Mouse (Mus musculus): ENCODE data around the gene Rps6ka2. TPM values are rescaled to one million over a fixed set of nuclear protein-coding genes. Genes with fewer than 3 reads are reported as not detected.
"Not testable (repeated sequence)": the region's sequence is repeated elsewhere in the genome, so short reads cannot be mapped to it uniquely, and the experiment has no call there.

Gene Rps6ka2
- total RNA-seq, 2 experiments from 2014 or later, result 4.6 to 10.2 TPM

DNA sequence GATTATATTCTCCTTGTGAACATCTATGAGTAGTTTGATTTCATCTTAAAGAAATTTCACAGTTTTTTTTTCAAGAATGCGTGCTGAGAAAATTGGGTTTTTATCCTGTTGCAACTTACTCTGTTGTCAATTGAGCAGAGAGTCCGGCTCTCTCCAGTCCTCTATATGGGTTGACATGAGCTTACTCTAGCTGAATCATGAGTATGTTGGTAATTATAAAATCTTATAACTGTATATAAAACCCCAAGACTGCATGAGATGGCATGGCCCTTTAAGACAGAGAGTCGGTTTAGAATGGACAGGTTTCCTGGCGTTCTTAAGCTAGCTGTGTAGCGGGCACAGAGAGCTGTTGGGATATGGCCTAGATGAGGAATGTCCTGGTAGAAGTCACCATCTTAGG, 154.4 kb downstream of the Rps6ka2 start, which contains the start of gene Tcp10a:
TSS of gene Tcp10a (plus strand) at position 301 of the 400 bp plus-strand sequence.
- not testable (repeated sequence) for ATAC-seq (replicated peaks; ENCODE audit: low FRiP score, poor library complexity, severe bottlenecking)

DNA sequence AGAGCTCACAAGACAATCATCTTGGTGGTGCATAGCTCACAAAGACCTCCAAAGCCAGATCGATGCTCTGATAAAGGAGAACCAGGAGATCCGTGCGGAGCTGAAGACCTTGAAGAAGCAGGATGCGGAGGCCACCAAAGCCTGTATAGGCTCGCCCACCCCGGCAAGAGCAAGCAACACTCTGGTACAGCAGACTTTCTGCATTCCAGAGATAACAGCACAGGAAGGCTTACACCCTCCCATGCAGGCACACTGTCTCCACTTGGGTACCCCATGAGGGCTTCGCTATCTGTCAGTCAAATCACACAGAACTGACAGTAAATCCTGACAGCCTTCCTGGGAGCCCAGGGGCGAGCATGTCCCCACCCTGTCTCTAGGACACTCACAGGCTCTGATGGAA, 156.5 kb downstream of the Rps6ka2 start:
- not testable (repeated sequence) for ATAC-seq (replicated peaks; ENCODE audit: low FRiP score, poor library complexity, severe bottlenecking)

DNA sequence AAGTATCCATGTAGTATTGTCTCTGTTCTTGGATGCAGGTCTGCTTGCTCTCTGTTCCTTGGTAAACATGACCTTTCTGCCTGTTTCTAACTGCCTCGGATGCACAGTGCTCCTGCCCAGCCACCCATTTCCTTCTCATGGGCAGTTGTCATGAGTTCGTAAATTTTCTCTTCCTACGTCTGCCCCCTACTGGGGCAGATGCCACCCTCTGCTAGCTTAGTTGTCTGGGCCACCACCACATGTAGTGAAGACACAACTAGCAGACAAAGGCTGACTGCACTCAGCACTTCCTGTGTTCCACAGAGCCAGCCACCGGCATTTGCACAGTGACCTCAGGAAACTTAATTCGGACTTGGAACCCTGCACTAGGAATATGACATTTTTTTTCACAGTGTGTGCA, 162.8 kb downstream of the Rps6ka2 start:
- ATAC-seq (replicated peaks; ENCODE audit: low FRiP score, poor library complexity, severe bottlenecking), result not testable (repeated sequence)

DNA sequence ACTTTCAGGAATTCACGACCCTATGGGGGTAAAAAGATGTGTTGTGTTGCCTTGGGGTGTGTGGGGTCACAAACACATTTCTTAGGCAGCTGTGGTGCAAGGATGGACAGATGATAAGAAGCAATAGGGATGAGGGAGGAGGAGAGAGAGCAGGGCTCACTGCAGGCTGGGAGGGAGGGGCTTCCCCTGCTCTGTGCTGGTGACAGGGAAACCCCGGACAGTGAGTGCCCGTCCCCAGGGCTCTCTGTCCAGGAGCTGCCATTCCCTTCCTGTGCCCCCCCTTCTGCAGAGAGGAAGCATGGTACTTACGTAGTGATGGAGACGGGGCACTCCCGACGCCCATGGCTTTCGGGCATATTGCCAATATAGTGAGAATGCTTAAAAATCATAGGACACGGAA, 167.5 kb downstream of the Rps6ka2 start:
- ATAC-seq (replicated peaks; ENCODE audit: low FRiP score, poor library complexity, severe bottlenecking), result not testable (repeated sequence)

DNA sequence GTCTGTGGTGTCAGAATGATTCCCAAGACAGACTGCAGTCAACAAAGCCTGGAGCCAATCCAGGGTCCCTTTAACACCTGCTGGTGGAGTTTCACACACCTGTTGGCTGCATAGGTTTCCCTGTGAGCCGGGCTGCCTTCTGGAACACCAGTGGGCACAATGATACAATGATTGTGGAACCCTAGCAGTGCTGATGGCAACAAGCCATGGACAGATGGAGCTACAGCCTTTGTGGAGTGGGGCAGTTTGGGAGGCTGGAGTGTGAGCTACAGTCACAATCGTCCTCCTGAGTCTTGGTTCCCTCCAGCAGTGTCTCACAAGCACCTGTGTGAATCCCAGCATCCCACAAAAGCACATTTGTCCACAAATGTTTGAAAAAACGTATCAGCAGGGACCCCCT, 178.8 kb downstream of the Rps6ka2 start:
- not testable (repeated sequence) for ATAC-seq (replicated peaks; ENCODE audit: low FRiP score, poor library complexity, severe bottlenecking)

DNA sequence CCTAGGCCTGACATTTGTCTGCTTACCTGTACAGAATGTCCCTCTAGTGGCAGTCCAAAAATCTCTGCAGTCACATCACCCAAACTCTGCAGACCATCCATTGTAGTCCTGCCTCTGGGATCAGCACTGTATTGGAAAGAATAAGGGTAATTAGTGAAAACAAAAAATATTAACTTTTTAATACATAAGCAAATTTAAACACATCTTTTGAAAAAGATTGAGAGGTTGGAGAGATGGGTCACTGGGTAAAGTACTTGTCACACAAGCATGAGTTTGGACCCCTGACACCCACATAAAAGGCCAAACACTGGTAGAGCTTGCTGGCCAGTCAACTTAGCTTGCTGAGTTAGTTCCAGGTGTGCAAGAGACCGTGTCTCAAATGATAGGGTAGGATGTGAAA, 182.7 kb downstream of the Rps6ka2 start, which contains the start of gene Ttll2:
TSS of gene Ttll2 (minus strand) at position 101 of the 400 bp plus-strand sequence.
- not testable (repeated sequence) for ATAC-seq (replicated peaks; ENCODE audit: low FRiP score, poor library complexity, severe bottlenecking)

Other genes starting within 250 kb of the Rps6ka2 start
- 6.3 and 16.7 TPM in 2 replicates for gene Rsph3b, start 221.4 kb upstream of the Rps6ka2 start, total RNA-seq (2015; ENCODE audit: low replicate concordance)
- 8.5 and 13.5 TPM in 2 replicates for gene Rsph3b, start 221.4 kb upstream of the Rps6ka2 start, total RNA-seq (2017; ENCODE audit: low replicate concordance)
- 10.2 and 20.2 TPM in 2 replicates for gene Tagap1, start 209.0 kb upstream of the Rps6ka2 start, total RNA-seq (2015; ENCODE audit: low replicate concordance)
- gene Tagap1, start 209.0 kb upstream of the Rps6ka2 start, total RNA-seq (2017; ENCODE audit: low replicate concordance), result 6.7 and 8.8 TPM in 2 replicates
- gene Rnaset2b, start 199.5 kb upstream of the Rps6ka2 start, total RNA-seq (2015; ENCODE audit: low replicate concordance), result 205 and 213 TPM in 2 replicates
- gene Rnaset2b, start 199.5 kb upstream of the Rps6ka2 start, total RNA-seq (2017; ENCODE audit: low replicate concordance), result 125 and 190 TPM in 2 replicates
- not detected in 2 replicates for gene Gm49721, start 191.2 kb upstream of the Rps6ka2 start, total RNA-seq (2015; ENCODE audit: low replicate concordance)
- not detected in 2 replicates for gene Gm49721, start 191.2 kb upstream of the Rps6ka2 start, total RNA-seq (2017; ENCODE audit: low replicate concordance)
- not detected in 2 replicates for gene Gm1604a, start 144.5 kb upstream of the Rps6ka2 start, total RNA-seq (2015; ENCODE audit: low replicate concordance)
- gene Gm1604a, start 144.5 kb upstream of the Rps6ka2 start, total RNA-seq (2017; ENCODE audit: low replicate concordance), result 2.4 TPM in 1 of 2 replicates, not detected in the other
- not detected in 2 replicates for gene Tcp10a, start 154.5 kb downstream of the Rps6ka2 start, total RNA-seq (2015; ENCODE audit: low replicate concordance)
- not detected in 2 replicates for gene Tcp10a, start 154.5 kb downstream of the Rps6ka2 start, total RNA-seq (2017; ENCODE audit: low replicate concordance)
- not detected in 2 replicates for gene Ttll2, start 182.6 kb downstream of the Rps6ka2 start, total RNA-seq (2015; ENCODE audit: low replicate concordance)
- gene Ttll2, start 182.6 kb downstream of the Rps6ka2 start, total RNA-seq (2017; ENCODE audit: low replicate concordance), result not detected in 2 replicates
- gene Gm49630, start 201.9 kb downstream of the Rps6ka2 start, total RNA-seq (2015; ENCODE audit: low replicate concordance), result not detected in 2 replicates
- not detected in 2 replicates for gene Gm49630, start 201.9 kb downstream of the Rps6ka2 start, total RNA-seq (2017; ENCODE audit: low replicate concordance)
- gene Unc93a2, start 215.3 kb downstream of the Rps6ka2 start, total RNA-seq (2015; ENCODE audit: low replicate concordance), result not detected in 2 replicates
- gene Unc93a2, start 215.3 kb downstream of the Rps6ka2 start, total RNA-seq (2017; ENCODE audit: low replicate concordance), result not detected in 2 replicates

Measured in erythroblast, adult 5-6 weeks (primary cell).